Mouse (Mus musculus): ENCODE data around the gene Strbp.
"Not testable (repeated sequence)": the region's sequence is repeated elsewhere in the genome, so short reads cannot be mapped to it uniquely, and the experiment has no call there.

Strbp gene

GRCm38 (mm10) chr2:37519286-37519640, 184.4 kb downstream of the Strbp start:
- in situ Hi-C loops (cut with MboI, MseI), result no loop called here

GRCm38 (mm10) chr2:37518561-37519285, 184.9 kb downstream of the Strbp start:
- in situ Hi-C loops (cut with MboI, MseI), result no loop called here

GRCm38 (mm10) chr2:37516922-37517462, 186.7 kb downstream of the Strbp start:
- in situ Hi-C loops (cut with MboI, MseI), result no loop called here

GRCm38 (mm10) chr2:37516030-37516710, 187.5 kb downstream of the Strbp start, which contains the start of gene Gpr21:
TSS of gene Gpr21 (plus strand) at chr2:37516332.
- in situ Hi-C loops (cut with MboI, MseI), result no loop called here

- in situ Hi-C loops (cut with MboI, MseI), result no loop called here
Measured at GRCm38 (mm10) chr2:37511134-37511901, 192.3 kb downstream of the Strbp start.

- in situ Hi-C loops (cut with MboI, MseI), result not testable (repeated sequence)
Measured at GRCm38 (mm10) chr2:37505856-37506255, 197.8 kb downstream of the Strbp start.

GRCm38 (mm10) chr2:37497321-37497720, 206.3 kb downstream of the Strbp start:
- in situ Hi-C loops (cut with MboI, MseI), result no loop called here

- in situ Hi-C loops (cut with MboI, MseI), result no loop called here
Measured at GRCm38 (mm10) chr2:37488956-37489355, 214.7 kb downstream of the Strbp start.

- in situ Hi-C loops (cut with MboI, MseI), result no loop called here
Measured at GRCm38 (mm10) chr2:37486408-37486807, 217.3 kb downstream of the Strbp start.

GRCm38 (mm10) chr2:37485370-37485769, 218.3 kb downstream of the Strbp start:
- in situ Hi-C loops (cut with MboI, MseI), result no loop called here

- in situ Hi-C loops (cut with MboI, MseI), result no loop called here
Measured at GRCm38 (mm10) chr2:37484165-37484564, 219.5 kb downstream of the Strbp start.

- in situ Hi-C loops (cut with MboI, MseI), result no loop called here
Measured at GRCm38 (mm10) chr2:37480039-37480438, 223.6 kb downstream of the Strbp start.

GRCm38 (mm10) chr2:37479559-37479958, 224.1 kb downstream of the Strbp start:
- in situ Hi-C loops (cut with MboI, MseI), result no loop called here

GRCm38 (mm10) chr2:37466266-37466665, 237.4 kb downstream of the Strbp start:
- in situ Hi-C loops (cut with MboI, MseI), result no loop called here

- in situ Hi-C loops (cut with MboI, MseI), result no loop called here
Measured at GRCm38 (mm10) chr2:37460707-37461106, 243.0 kb downstream of the Strbp start.

GRCm38 (mm10) chr2:37452376-37452760, 251.3 kb downstream of the Strbp start:
- in situ Hi-C loops (cut with MboI, MseI), result no loop called here

GRCm38 (mm10) chr2:37451667-37452375, 251.8 kb downstream of the Strbp start:
- in situ Hi-C loops (cut with MboI, MseI), result no loop called here

GRCm38 (mm10) chr2:37442611-37443591, 260.8 kb downstream of the Strbp start, which contains the start of the genes Zbtb26, Zbtb6 and Rabgap1:
TSS of gene Zbtb26 (minus strand) at chr2:37443135.
TSS of gene Zbtb6 (minus strand) at chr2:37443171.
TSS of gene Rabgap1 (plus strand) at chr2:37443279.
- in situ Hi-C loops (cut with MboI, MseI), result no loop called here
